Mouse (Mus musculus) c-Kit-positive CD71-positive TER-119-negative erythroid progenitor cells, embryonic 14.5 days (primary cell): ENCODE data around the gene Prkag1.
A peak's percentile ranks its signal among the peaks of the same experiment; 100 is the strongest.

ENCODE experiments used
- DNase-seq: peaks from one replicate; pipeline ENCODE4 v3.0.0-alpha.2; 2013; ENCODE audit warnings: low read depth

Prkag1 gene

GRCm38 (mm10) chr15:98853161-98853937 lies 22.0 kb upstream of the Prkag1 start:
- DNase-seq, result no peak

- no peak for DNase-seq
These were observed 21.4 kb upstream of the Prkag1 start for GRCm38 (mm10) chr15:98852733-98853132.

DNA sequence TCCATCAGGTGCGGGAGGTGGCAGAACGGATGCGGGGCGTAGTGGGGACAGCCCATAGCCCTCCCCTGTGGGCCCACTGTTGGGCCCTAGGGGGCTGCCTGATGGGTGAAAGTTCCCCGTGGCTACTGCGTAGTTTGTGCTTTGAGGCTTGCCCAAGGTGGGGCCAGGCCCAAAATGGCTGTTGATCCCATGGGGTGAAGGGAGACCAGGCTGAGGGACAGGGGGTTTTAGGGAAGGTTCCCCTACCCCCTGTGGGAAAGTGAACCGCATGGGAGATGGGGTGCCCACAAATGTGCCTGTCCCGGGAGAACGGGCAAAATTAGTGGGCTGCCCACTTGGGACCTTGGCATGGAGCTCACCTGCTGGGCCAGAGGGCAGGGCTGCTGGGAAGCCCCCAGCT lies 20.8 kb upstream of the Prkag1 start:
- DNase-seq, result no peak

DNA sequence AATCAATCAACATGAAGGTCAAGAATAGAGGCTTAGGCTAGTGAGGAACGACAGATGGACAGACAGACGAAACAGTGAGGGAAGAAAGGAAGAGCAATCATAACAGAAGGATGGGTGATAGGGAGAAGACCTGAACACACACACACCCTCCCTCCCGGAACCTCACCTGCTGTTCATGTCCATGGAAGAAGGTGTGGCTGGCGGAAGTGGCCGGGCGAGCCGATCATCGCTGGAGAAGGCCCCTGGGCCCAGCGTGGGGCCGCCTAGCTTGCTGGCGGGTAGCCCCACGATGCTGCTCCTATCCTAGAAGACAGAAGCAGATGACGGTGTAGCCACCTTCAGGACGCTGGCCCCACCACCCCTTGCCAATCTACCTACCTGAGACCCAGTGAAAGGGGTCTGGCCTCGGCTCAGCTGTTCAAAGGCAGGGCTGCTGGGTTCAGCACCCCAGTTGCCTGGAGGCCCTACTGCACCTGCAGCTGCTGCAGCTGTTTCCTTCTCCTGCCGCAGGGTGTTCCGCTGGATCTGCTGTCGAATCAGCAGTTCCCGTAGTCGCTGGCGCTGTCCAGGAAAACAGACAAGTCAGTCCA lies 20.0 kb upstream of the Prkag1 start:
- no peak for DNase-seq

DNA sequence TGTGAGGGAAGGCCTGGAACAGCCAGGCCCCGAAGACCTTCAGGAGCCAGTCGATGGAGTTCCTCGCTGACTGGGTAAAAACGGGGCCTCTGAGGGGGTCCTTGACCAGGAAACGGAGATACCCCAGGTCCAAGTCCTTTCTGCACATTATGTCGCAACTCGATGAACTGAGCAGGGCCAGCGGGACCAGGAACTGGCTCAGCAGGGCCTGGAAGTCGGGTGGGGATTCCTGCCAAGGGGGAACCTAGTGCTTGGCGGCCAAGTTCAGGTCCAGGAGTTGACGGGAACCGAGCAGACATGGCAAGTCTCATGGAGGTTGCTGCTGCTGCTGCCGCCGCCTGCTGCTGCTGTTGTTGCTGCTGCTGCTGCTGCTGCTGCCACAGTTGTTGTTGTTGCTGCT lies 19.3 kb upstream of the Prkag1 start:
- DNase-seq, result no peak

GRCm38 (mm10) chr15:98849956-98850600 lies 18.8 kb upstream of the Prkag1 start:
- DNase-seq, result no peak

GRCm38 (mm10) chr15:98849165-98849564 lies 17.8 kb upstream of the Prkag1 start:
- no peak for DNase-seq

GRCm38 (mm10) chr15:98846140-98846539 lies 14.8 kb upstream of the Prkag1 start:
- DNase-seq, result no peak

GRCm38 (mm10) chr15:98845149-98845548 lies 13.8 kb upstream of the Prkag1 start:
- DNase-seq, result no peak

DNA sequence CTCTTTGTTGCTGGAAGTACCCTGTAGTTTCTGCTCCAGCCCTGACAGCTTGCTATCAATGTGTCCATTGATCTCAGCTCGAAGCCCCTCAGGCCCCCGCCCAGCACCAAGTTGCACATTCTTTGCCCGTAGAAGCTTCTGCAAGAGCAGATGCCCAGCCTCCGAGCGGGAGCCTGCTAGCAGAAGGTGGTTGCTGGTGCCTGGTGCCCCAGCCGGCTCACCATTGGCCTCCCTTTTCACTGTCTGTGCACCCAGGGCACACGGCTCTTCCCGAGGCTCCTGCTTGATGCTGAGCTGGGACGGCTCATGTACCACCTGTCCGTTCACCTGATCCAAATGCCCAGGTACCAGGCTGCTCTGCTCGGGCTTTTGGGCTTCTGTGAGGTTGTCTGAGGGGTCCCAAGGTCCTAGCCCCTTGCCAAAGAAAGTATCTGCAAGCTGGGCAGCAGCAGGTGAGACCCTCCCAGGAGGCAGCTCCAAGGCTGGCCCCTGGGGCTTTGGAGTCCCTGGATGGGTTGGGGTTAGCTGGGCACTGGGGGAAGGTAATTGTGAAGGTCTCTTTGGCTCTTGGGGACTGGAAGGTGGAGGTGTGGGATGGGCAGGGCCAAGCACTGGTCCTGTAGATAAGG lies 12.4 kb upstream of the Prkag1 start:
- DNase-seq, result no peak

GRCm38 (mm10) chr15:98839671-98840585 lies 8.6 kb upstream of the Prkag1 start:
- DNase-seq, result no peak

DNA sequence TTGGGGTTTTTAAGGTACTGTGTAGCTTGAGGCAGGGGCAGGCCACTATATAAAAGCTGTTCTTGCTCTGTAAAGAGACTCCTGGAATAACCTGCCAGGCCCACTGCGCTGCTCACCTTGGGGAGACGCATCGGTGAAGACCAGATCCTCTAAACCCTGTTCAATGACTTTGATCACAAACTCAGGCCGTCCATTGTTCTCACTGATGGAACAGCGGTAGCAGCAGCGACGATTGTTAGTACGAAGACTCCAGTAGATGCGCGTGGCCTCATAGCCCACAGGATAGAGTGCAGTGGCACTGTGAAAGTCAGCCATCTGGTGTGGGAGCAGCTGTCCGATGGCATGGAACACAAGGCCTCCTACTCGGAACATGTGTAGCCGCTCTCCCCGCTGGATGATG lies 7.8 kb upstream of the Prkag1 start:
- no peak for DNase-seq

DNA sequence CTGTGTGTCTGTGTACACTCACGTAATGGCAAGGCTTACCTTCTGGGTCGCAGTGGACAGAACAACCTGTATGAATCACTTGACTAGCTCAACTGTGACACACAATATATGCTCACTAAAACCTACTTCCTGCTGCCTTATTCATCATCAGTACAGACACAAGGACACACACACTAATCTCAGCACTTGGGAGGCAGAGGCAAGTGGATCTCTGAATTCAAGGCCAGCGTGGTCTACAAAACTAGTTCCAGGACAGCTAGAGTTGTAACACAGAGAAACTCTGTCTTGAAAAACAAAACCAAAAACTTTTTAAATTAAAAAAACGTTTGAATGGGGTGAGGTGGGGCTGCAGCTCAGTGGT lies 6.4 kb upstream of the Prkag1 start:
- DNase-seq, result no peak

GRCm38 (mm10) chr15:98837006-98837742 lies 5.9 kb upstream of the Prkag1 start:
- DNase-seq, result peak; percentile 79

GRCm38 (mm10) chr15:98835291-98835690 lies 4.0 kb upstream of the Prkag1 start:
- DNase-seq, result no peak

DNA sequence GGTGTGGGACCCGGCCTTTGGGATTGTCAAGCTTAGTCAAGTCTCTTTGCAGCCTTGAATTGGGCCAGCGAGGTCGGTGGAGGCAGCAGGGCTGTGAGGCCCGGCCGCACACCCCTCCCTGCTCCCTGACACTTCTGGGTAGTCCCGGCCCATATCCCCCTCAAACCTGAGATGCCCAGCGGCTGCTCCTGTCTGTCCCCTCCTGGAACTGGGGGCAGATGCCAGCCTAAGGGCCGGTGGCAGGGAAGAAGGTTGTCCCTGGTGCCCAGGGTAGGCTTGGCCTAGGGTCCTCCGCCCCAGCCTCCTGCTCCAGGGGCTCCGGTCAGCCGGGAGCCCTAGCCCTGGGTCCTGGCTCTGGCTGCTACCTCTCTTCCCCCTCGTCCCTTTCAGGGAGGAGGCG lies 2.7 kb upstream of the Prkag1 start:
- no peak for DNase-seq

- DNase-seq, result no peak
These were observed 2.0 kb upstream of the Prkag1 start for GRCm38 (mm10) chr15:98833281-98833680.

GRCm38 (mm10) chr15:98832161-98833058 lies 1.1 kb upstream of the Prkag1 start:
- peak; percentile 78 for DNase-seq

GRCm38 (mm10) chr15:98831684-98832035 lies 339 bp upstream of the Prkag1 start:
- DNase-seq, result no peak

GRCm38 (mm10) chr15:98827611-98828011 lies 3.7 kb downstream of the Prkag1 start:
- DNase-seq, result peak; percentile 70
